Mouse (Mus musculus) spleen, adult 2 months (tissue): ENCODE measurements around the gene Olfr473.

ENCODE experiments used
- CTCF ChIP-seq: fragments of 200-500 bp; IDR thresholded peaks from 2 replicates; pipeline ENCODE4 v1.5.1; 2011; ENCODE audit warnings: mild to moderate bottlenecking, inconsistent platforms; ENCODE audit not compliant: insufficient read depth, insufficient read length, insufficient replicate concordance; ENCODE audit errors: extremely low read depth
- POLR2A ChIP-seq: fragments of 200-500 bp; IDR thresholded peaks from 2 replicates; pipeline ENCODE4 v1.6.1; 2011; ENCODE audit warnings: low read depth, low read length, inconsistent platforms

DNA sequence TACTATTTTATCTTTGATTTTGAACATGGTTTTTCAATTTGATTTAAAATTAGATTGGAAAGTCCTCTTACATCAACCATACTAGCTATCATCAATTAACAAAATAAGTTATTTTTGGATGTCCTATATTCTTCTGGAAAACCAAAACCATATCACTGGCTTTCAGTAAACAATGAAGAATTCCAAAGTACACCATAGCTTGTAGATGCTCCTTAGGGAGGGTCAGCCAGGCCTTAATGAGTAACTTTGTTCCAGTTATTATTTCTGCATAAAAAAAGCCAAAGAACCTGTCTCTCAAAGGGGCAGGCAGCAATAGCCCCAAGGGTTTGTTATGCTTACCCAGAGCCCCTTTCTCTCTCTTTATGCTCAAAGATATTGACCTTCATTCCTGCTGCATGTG lies 32.6 kb upstream of the Olfr473 start, which contains the start of gene Olfr472:
- TF ChIP-seq CTCF (no peak), POLR2A (no peak)
